Mouse (Mus musculus): ENCODE measurements around the gene S100pbp. TPM values are rescaled to one million over a fixed set of nuclear protein-coding genes. Genes with fewer than 3 reads are reported as not detected.

S100pbp gene
- polyA plus RNA-seq, 1 experiment = 4.0 TPM

DNA sequence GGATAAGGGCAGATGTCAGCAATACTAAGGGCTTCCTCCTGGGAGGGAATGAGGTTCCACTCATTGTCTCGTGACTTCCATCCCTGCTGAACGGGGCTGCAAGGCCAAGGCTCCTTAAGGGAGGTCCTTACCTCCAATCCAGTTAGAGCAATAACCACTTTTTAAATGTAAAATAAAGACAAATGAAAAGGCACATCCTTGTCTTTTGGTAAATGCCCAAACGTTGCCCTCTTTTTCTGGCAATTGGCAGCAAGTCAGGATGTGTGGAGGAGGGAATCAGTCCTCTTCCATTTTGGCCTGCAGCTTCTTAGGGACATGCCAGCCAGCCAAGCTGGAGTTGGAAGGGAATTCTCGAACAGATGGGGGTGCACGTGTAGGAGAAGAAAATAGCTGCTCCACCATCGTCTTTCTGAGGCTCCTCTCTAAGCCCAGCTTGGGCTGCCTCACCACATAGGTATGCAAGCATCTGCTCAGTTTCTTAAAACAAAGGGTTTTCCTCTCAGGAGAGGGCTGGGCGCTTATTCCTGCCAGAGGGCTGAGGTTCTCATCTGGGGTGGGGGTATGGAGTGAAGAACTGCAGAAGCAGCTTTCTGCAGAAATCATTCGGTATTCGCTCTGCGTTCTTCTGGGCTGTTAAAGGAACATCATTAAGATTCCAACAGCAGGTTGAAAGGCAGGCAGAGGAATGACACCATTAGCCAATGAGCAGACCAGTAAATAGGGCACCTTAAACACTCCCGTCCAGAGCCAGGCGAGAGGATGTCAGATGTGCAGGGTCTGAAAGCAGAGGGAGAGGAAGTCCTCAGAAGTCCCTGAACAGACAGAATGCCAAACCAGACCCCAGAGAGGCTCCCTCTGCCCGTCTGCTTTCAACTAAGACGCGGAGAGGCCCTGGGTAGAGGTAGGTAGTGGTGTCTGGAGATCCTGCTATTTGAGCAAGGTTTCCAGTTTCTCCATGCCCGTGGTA, 44.8 kb downstream of the S100pbp start:
- no peak for TF ChIP-seq GATA1 (IDR thresholded peaks at IDR 0.05; ENCODE audit: low read length)

DNA sequence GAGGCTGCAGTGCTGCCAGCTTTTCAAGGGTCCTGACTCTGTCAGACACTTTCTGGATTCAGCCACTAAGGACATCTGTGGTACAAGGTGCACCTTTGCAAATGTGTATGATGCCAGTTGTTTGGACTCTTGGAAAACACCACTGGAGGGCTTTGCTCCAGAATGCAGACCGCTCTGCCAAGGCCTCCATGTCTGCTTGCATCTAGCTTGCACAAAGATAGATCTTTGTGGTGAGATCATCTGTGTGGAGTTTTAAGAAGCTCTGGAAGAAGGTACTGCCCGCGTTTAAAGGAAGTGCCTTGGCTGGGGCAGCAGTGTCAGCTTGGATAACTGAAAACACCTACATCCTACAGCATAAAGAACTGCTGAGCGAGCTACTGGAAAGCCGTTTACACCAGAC, 46.0 kb downstream of the S100pbp start:
- no peak for TF ChIP-seq GATA1 (IDR thresholded peaks at IDR 0.05; ENCODE audit: low read length)

DNA sequence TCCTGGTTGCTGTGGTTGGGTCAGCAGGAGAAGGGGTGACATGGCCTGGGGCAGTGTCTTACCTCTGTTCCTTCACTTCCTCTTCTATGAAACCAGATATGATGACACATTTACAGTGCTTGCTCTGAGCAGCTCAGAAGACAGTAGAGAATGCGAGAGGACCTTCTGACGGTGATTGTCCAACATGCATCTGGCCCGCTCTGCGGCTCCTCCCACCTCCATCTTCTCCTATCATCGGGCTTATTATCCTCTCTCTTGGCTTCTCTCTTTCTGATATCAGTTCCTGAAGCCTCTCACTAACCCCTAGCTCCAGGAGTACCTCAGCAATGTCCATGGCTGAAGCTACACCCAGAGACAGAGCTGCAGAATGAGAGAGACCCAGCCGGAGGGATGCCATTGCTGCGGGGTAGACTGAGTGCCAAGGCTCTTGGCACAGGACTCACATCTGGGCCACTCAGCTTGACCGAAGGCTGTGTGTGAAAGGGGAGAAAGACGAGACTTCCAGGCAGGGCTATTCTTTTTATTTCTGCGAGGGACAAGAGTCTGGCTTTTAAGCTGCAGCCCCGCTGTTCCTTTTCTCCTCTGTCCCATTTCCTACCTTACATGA, 47.0 kb downstream of the S100pbp start:
- no peak for TF ChIP-seq GATA1 (IDR thresholded peaks at IDR 0.05; ENCODE audit: low read length)

GRCm38 (mm10) chr4:129141560-129142438, 47.7 kb downstream of the S100pbp start:
- TF ChIP-seq GATA1 (IDR thresholded peaks at IDR 0.05; ENCODE audit: low read length) = no peak

- TF ChIP-seq GATA1 (IDR thresholded peaks at IDR 0.05; ENCODE audit: low read length) = peak; percentile 49
Measured at GRCm38 (mm10) chr4:129140808-129141207, 48.7 kb downstream of the S100pbp start.

GRCm38 (mm10) chr4:129139642-129140041, 49.9 kb downstream of the S100pbp start:
- TF ChIP-seq GATA1 (IDR thresholded peaks at IDR 0.05; ENCODE audit: low read length) = no peak

DNA sequence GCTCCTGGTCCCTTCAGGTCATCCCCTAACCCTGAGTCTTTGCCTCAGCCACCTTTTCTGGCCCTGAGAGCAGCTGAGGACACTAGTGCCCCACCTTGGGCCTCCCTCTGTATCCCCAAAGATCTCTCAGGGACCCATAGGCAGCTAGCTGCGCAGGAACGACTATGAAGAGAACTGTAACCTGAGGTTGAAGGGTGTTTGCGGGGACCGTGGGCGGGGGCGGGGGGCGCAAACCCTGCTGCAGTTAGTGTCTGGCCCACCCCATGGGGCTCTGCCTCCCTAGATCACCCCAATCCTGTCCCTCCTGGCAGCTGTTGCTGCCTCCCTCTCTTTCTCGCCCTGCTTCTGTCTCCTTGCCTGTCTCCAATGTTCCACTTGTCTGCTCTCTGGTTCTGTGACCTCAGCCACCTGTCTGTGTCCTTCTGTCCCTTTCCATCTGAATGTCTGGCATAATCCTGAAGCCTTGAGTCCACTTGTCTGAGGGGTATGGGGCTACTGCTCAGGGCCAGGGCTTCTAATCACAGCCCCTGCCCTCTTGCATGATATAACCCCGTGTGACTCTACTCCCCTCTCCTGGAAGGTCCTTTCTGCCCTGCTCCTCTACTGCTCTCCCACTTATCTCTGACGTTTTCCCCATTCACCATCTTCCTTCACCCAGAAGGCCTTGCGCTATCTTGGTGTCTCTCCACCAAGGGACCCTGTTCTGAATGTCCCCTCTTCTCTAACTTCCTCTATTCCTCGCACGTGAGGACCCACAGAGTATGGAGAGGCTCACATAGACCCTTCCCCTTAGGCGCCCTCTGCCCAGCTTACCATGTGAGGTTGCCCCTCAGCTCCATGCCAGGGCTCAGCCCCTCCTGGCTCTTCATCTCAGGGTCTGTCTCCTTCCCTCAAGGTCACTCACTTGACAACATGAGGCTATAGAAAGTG, 51.9 kb downstream of the S100pbp start:
- TF ChIP-seq GATA1 (IDR thresholded peaks at IDR 0.05; ENCODE audit: low read length) = no peak

- no peak for TF ChIP-seq GATA1 (IDR thresholded peaks at IDR 0.05; ENCODE audit: low read length)
Measured at GRCm38 (mm10) chr4:129136579-129137391, 52.7 kb downstream of the S100pbp start, which contains the start of gene Fndc5. Gene Fndc5, plus strand, starts transcription at chr4:129136999.

DNA sequence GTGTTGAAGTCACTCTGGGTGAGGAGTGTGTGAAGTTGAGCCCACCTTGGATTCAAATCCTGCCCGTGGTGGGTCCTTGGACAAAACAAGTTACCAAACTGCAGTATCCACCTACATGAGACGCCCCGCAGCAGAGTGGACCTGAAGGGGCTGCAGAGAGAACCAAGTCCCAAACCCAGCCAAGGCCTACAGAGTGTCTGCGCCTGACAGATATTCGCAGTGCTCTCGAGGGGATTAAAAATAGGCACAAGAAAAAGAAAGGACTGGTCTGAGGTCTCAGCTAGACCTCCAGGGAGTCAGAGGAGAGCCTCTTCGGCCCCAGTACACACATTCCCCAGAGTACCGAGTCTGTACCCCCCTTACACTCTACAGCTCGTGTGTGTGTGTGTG, 53.3 kb downstream of the S100pbp start:
- no peak for TF ChIP-seq GATA1 (IDR thresholded peaks at IDR 0.05; ENCODE audit: low read length)

- TF ChIP-seq GATA1 (IDR thresholded peaks at IDR 0.05; ENCODE audit: low read length) = no peak
Measured at GRCm38 (mm10) chr4:129135637-129136036, 53.9 kb downstream of the S100pbp start.

- TF ChIP-seq GATA1 (IDR thresholded peaks at IDR 0.05; ENCODE audit: low read length) = no peak
Measured at GRCm38 (mm10) chr4:129134799-129135585, 54.5 kb downstream of the S100pbp start.

- no peak for TF ChIP-seq GATA1 (IDR thresholded peaks at IDR 0.05; ENCODE audit: low read length)
Measured at GRCm38 (mm10) chr4:129130755-129131303, 58.7 kb downstream of the S100pbp start.

- no peak for TF ChIP-seq GATA1 (IDR thresholded peaks at IDR 0.05; ENCODE audit: low read length)
Measured at GRCm38 (mm10) chr4:129130149-129130548, 59.4 kb downstream of the S100pbp start.
